Mouse (Mus musculus) layer of hippocampus, postnatal 10 days (tissue): ENCODE measurements around the gene Hist2h3b. TPM values are rescaled to one million over a fixed set of nuclear protein-coding genes. Genes with fewer than 3 reads are reported as not detected.

ENCODE experiments used
- DNase-seq, 2 experiments: peaks; one replicate each; pipeline ENCODE4 v3.0.0; 2021; ENCODE audit warnings: low spot score in 2 of 2
- long read RNA-seq: library from polyadenylated mRNA; stranded (forward); transcript quantifications from one replicate; pipeline ENCODE4 v2.0.0, GENCODE M21; 2023
- total RNA-seq, 2 experiments: library from RNA; stranded (reverse); gene quantifications; 2 replicates each; pipeline ENCODE4 v1.2.3; 2021

Gene Hist2h3b
- total RNA-seq: 100 to 1,000 TPM; 161 to 165 TPM
- long read RNA-seq: 0 reads

DNA sequence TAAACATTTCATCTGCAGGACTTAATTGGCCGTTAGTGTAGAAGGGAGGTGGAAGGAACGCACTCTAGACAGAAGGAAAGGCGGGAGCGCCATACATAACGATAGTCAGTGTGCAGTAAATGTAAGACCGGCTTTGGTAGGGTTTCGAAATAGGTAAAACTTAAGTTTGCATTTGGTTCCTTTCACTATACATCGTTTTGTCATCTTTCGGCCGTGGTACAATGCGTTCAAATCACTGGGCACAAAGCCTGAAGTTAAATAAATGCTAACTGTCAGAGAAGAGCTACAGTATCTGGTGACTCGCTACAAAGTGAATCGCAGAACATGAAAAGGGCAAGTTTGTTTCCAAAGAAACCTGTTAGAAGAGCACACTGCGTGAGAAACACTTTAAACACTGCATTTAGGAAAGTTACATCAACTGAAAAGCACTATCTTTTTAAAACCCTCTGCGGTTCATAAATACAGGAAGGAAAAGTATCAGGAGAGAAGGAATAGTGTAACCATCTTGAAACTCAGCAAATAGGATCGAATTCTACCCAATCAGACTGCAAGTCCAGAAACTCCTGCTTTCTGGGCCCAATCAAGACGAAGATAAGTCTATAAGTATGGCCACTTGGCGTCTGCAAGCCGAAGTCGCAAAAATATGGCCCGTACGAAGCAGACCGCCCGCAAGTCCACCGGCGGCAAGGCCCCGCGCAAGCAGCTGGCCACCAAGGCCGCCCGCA lies at the start of gene Hist2h3b:
TSS of gene Hist2h3b (plus strand) at position 604 of the 725 bp plus-strand sequence.
- peak; percentile 75 to 82 for DNase-seq

GRCm38 (mm10) chr3:96219191-96219641 lies 49.2 kb upstream of the Hist2h3b start:
- DNase-seq: no peak

GRCm38 (mm10) chr3:96219661-96220130 lies 48.8 kb upstream of the Hist2h3b start, which contains the start of the genes Bola1 and Hist2h2ab:
TSS of gene Bola1 (minus strand) at chr3:96219709.
TSS of gene Hist2h2ab (plus strand) at chr3:96219865.
- peak; percentile 73 to 82 for DNase-seq

DNA sequence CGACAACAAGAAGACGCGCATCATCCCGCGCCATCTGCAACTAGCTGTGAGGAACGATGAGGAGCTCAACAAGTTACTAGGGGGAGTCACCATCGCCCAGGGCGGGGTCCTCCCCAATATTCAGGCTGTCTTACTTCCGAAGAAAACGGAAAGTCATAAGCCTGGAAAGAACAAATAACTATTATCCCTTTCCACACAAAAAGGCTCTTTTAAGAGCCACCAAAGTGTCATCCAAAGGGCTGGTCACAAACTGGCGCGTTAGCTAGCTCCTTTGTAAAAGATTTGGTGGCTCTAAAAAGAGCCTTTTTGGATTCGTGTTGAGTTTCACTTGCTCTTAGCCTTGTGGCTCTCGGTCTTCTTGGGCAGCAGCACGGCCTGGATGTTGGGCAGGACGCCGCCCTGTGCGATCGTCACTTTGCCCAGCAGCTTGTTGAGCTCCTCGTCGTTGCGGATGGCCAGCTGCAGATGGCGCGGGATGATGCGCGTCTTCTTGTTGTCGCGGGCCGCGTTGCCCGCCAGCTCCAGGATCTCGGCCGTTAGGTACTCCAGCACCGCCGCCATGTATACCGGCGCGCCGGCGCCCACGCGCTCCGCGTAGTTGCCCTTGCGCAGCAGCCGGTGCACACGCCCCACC lies 48.2 kb upstream of the Hist2h3b start:
- peak in 1 of 2 experiments; percentile 69 for DNase-seq

- DNase-seq: peak; percentile 59 to 81
These were observed 47.5 kb upstream of the Hist2h3b start, which contains the start of the genes Hist2h2ac and Hist2h2be for GRCm38 (mm10) chr3:96220765-96221639. TSS of gene Hist2h2ac (minus strand) at chr3:96220880. TSS of gene Hist2h2be (plus strand) at chr3:96221119.

- no peak for DNase-seq
These were observed 46.8 kb upstream of the Hist2h3b start for GRCm38 (mm10) chr3:96221640-96222038.

GRCm38 (mm10) chr3:96222774-96223173 lies 45.7 kb upstream of the Hist2h3b start:
- no peak for DNase-seq

DNA sequence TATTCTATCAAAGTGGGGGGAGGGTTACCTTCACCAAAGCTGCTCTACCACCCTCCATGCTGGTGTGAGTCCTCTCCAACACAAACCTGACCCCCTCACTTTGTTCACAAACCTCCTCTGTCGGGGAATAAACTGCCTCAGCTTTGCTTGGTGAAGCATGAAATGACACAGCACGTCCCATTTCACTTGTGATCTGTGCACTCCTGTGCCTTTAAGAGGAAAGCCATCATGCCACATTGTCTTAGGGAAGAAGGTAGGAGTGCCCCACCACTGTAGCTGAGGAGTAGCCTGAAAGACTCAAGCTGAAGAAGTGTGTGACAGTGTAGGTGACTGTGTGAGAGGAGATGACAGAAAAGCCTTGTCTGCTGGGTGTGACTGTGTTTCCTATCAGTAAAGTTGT lies 43.0 kb upstream of the Hist2h3b start:
- DNase-seq: no peak

DNA sequence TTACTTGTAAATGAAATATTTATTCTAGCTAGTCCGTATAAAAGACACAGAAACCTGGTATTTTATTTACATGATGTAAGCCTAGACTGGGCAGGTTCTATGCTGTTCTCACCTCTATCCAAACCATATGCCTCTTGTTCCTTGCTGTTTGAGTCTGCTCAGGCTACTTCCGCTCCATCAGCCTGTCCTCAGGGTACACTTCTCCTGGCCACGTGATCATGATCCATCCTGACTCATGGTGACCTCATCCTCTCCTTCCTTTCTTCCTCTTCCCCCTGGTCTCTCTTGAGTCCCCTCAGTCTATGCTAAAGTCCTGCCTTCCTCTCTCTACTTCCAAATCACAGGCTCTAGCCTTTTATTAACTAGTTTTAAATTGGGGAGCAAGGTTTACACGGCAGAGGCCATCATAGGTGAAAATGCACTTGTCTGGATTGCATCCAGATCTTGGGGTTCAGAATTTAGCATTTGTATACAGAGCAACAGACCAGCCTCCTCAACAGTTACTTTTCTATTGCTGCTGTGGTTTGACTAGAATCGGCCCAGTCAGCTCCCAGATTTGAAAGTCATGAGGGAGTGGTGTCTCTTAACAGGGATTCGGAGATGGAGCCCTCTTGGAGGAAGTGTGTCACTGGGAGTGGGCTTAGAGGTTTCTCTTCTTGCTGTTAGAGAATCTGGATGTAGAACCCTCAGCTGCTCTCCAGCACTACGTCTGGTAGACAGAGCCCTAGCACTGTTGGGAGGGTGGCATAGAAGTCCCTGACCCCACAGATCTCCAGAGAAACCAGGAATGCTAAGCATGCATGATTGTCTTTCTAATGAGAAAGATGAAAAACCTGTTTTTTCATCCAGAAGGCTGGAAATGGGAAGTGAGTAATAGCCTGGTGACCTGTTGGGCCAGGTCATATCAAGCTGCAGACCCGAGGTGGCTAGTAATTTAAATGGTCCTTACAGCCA lies 41.5 kb upstream of the Hist2h3b start:
- DNase-seq: no peak

DNA sequence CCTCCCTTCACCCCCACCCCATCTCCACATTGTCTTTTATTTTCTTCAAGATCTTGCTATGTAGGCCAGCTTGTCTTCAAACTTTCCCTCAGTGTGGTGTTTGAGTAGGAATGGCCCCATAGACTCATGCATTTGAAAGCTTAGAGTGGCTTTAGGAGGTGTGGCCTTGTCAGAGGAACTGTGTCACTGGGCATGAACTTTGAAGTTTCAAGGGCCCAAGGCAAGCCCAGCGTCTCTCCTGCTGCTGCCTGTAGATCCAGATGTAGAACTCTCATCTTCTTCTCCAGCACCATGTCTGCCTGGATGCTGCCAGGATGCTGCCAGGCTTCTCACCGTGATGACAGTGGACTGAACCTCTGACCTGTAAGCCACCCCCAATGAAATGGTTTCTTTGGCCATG lies 39.6 kb upstream of the Hist2h3b start:
- DNase-seq: no peak

GRCm38 (mm10) chr3:96230404-96230803 lies 38.0 kb upstream of the Hist2h3b start:
- DNase-seq: no peak

- no peak for DNase-seq
These were observed 37.3 kb upstream of the Hist2h3b start for GRCm38 (mm10) chr3:96230910-96231757.

DNA sequence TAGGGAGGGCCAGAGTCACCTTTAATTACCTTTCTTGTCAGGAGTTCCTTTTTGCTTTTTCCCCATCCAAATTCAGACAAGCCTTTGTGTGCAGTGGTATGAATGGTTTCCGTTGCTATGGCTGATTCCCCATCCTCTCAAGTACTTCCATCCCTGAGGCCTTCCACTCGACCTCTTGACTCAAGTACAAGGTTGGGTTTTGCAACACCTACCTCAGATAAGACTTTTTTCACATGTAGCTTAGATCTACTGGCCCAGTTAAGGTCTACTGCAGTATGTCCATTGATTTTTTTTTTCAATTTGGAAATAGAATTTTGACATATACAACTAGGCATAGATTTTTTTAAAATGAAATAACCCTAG lies 36.7 kb upstream of the Hist2h3b start:
- DNase-seq: no peak

DNA sequence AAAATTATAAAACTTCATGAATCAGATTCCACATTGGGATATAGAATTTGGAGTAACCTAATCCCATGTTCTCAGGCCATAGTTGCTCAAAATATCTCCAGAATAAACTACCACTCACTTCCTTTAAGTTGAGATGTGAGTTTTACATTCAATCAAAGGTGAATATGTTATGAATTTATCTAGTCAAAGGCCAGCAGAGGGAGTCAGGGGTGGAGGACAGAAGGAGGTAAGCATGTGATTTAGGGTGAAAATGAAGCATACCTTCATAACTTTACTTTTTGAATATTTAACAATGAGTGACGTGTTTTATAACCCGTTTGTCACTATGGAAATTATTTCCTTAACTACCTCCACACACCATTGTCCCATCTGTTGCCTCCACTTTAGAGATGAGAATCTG lies 33.5 kb upstream of the Hist2h3b start:
- DNase-seq: no peak

- DNase-seq: no peak
These were observed 32.6 kb upstream of the Hist2h3b start for GRCm38 (mm10) chr3:96235836-96236235.

DNA sequence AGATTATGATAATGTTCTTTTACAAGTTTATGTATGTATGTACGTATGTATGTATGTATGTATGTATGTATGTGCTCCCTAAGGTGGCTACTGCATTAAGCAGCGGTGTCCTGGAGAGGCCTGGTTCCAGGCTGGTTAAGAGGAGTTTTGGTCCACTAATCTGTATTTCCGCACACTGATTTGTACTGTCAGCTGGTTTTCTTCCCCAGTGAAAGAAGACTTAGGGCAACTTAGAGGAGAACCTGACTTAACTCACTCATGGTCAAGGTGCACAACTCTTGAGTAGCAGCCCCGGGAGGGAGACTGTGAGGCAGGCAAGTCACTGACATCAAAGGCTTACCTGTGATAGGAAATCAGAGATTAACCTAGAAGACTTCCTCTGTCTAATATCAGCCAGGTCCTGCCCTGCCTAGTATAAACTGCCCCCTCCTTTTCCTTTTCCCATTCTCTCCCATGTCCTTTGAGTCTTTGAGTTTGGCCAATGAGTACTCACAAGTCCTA lies 31.6 kb upstream of the Hist2h3b start:
- DNase-seq: no peak

DNA sequence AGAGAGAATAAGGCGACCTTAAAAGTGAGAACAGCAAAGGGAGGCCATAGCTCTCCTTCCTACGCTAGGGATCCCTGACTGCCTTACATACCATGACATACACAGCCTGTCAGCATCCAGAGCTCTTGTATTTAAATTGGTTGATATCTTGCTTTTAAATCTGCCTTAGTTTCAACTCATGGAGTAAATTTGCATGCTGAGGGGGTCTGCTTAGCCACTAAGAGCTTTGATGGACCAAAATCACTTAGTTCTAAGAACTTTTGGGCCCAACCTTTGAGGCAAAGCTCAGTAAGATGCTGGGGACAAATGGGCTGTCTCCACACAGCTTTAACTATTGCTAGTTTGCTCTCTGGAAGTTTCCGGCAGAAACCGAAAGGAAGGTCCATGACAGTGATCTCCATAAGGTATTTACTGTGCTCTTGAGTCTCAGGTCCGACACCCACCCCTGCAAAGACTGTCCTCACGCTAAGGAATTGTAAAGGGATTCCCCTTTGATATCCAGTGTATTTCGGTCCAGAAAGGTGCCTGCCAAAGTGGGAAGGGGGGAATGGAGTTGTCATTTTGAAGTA lies 31.0 kb upstream of the Hist2h3b start:
- DNase-seq: no peak

- no peak for DNase-seq
These were observed 30.4 kb upstream of the Hist2h3b start for GRCm38 (mm10) chr3:96237904-96238511.
